9 mouse cellular contexts compared by ENCODE assay signal in genomic region chr2:19301251-19301650, GRCm38 (mm10).
DNase-seq lines count a peak whose midpoint lies in the region; ATAC-seq and TF ChIP-seq lines count a peak whose summit lies in the region.
"Had no signal": no experiment of that assay in that cellular context is flagged by ENCODE, and none has a peak within 500 bp of the region (broad histone marks: within the 10 kb centered on the region; RNA-seq: fewer than 3 reads in every experiment).

No protein-coding gene starts in this region.

- H3K4me3 ChIP-seq in heart, embryonic 12.5 days, result no peak overlapping the region
- H3K4me3 ChIP-seq in heart, embryonic 10.5 days, result no peak overlapping the region
- no peak overlapping the region for H3K4me3 ChIP-seq in lung, postnatal 0 days (ENCODE audit: low read depth, low read length)
- no peak overlapping the region for H3K4me3 ChIP-seq in midbrain, embryonic 14.5 days (replicated peaks; ENCODE audit: low read depth, low read length)
- H3K4me3 ChIP-seq: hindbrain, embryonic 10.5 days had no signal

- 14% methylated on average over 6 of the region's 6 CpGs for WGBS in heart, embryonic 12.5 days
- 13% methylated on average over 6 of the region's 6 CpGs for WGBS in heart, embryonic 10.5 days
- 2% methylated on average over 6 of the region's 6 CpGs for WGBS in lung, postnatal 0 days
- WGBS in midbrain, embryonic 14.5 days, result 25% methylated on average over 6 of the region's 6 CpGs

- H3K4me1 ChIP-seq in heart, embryonic 12.5 days (replicated peaks), result no peaks in the 10 kb centered on the region
- 0 out of 2 replicates have a peak, but pooled peaks cover 4% of the 10 kb centered on the region for H3K4me1 ChIP-seq in heart, embryonic 10.5 days
- 0 out of 2 replicates have a peak, but pooled peaks cover 5% of the 10 kb centered on the region for H3K4me1 ChIP-seq in lung, postnatal 0 days (ENCODE audit: insufficient read depth, low read depth, low read length)
- H3K4me1 ChIP-seq in midbrain, embryonic 14.5 days (ENCODE audit: control insufficient read depth, insufficient read depth, low read length), result no peaks in the 10 kb centered on the region

- no peaks in the 10 kb centered on the region for H3K27me3 ChIP-seq in heart, embryonic 12.5 days (replicated peaks)
- no peaks in the 10 kb centered on the region for H3K27me3 ChIP-seq in heart, embryonic 10.5 days (ENCODE audit: insufficient read depth, poor library complexity, severe bottlenecking)
- no peaks in the 10 kb centered on the region for H3K27me3 ChIP-seq in lung, postnatal 0 days (replicated peaks; ENCODE audit: insufficient read depth, low read length)
- H3K27me3 ChIP-seq in splenic B cell, adult 2 months (ENCODE audit: control insufficient read depth, insufficient read depth, low read length, poor library complexity, severe bottlenecking), result no peaks in the 10 kb centered on the region
- no peaks in the 10 kb centered on the region for H3K27me3 ChIP-seq in midbrain, embryonic 14.5 days (ENCODE audit: control insufficient read depth, insufficient read depth, low read length)

- no peaks in the 10 kb centered on the region for H3K36me3 ChIP-seq in heart, embryonic 12.5 days
- no peaks in the 10 kb centered on the region for H3K36me3 ChIP-seq in heart, embryonic 10.5 days
- no peaks in the 10 kb centered on the region for H3K36me3 ChIP-seq in lung, postnatal 0 days (ENCODE audit: insufficient read depth, low read length)
- no peaks in the 10 kb centered on the region; the same call in 1 of the 2 replicates for H3K36me3 ChIP-seq in splenic B cell, adult 2 months (ENCODE audit: control insufficient read depth, insufficient read depth, low read length, poor library complexity, severe bottlenecking)
- H3K36me3 ChIP-seq in midbrain, embryonic 14.5 days (ENCODE audit: control insufficient read depth, insufficient read depth, low read length), result no peaks in the 10 kb centered on the region
- H3K36me3 ChIP-seq: hindbrain, embryonic 10.5 days had no signal

- TF ChIP-seq CTCF in lung, postnatal 0 days (IDR thresholded peaks at IDR 0.05), result no peak

- no peak for ATAC-seq in heart, embryonic 12.5 days (ENCODE audit: insufficient number of reproducible peaks, low FRiP score)
- ATAC-seq in lung, postnatal 0 days, result peak; percentile 77
- no peak for ATAC-seq in midbrain, embryonic 14.5 days (ENCODE audit: low FRiP score, low TSS enrichment)

- no peak for DNase-seq in heart, embryonic 10.5 days (ENCODE audit: low spot score)
- DNase-seq in R1 (ENCODE audit: low read depth, low spot score), result peak; percentile 70
- peak; percentile 59 for DNase-seq in lung, postnatal 0 days (ENCODE audit: low spot score)
- DNase-seq in splenic B cell, adult 2 months (ENCODE audit: low read depth, low spot score), result peak; percentile 58
- no peak for DNase-seq in gastrocnemius, adult 8-10 months (ENCODE audit: low spot score in 2 of 2)
- no peak for DNase-seq in left cerebral cortex, adult 18-20 months (ENCODE audit: low spot score in 2 of 2)
- no peak for DNase-seq in midbrain, embryonic 14.5 days

- TF ChIP-seq EP300 in lung, postnatal 0 days (IDR thresholded peaks at IDR 0.05), result no peak

- H3K27ac ChIP-seq in heart, embryonic 12.5 days (ENCODE audit: poor library complexity, severe bottlenecking), result no peak overlapping the region
- H3K27ac ChIP-seq in heart, embryonic 10.5 days, result no peak overlapping the region
- 0 out of 2 replicates have a peak overlapping the region, but pooled peaks have one; percentile 1 for H3K27ac ChIP-seq in lung, postnatal 0 days (ENCODE audit: low read length)
- H3K27ac ChIP-seq in midbrain, embryonic 14.5 days (replicated peaks; ENCODE audit: low read depth, low read length), result no peak overlapping the region
- H3K27ac ChIP-seq: hindbrain, embryonic 10.5 days had no signal

- H3K4me2 ChIP-seq in heart, embryonic 12.5 days, result peak overlapping the region; percentile 10; the same call in 1 of the 2 replicates
- peak overlapping the region; percentile 27 for H3K4me2 ChIP-seq in lung, postnatal 0 days (replicated peaks; ENCODE audit: low read depth, low read length)
- H3K4me2 ChIP-seq in midbrain, embryonic 14.5 days (ENCODE audit: low read length), result no peak overlapping the region

- no peak overlapping the region for H3K9ac ChIP-seq in heart, embryonic 12.5 days
- no peak overlapping the region for H3K9ac ChIP-seq in lung, postnatal 0 days (replicated peaks; ENCODE audit: low read depth)
- H3K9ac ChIP-seq in midbrain, embryonic 14.5 days (replicated peaks; ENCODE audit: low read length), result no peak overlapping the region

- H3K9me3 ChIP-seq in heart, embryonic 12.5 days (replicated peaks), result no peaks in the 10 kb centered on the region
- no peaks in the 10 kb centered on the region for H3K9me3 ChIP-seq in heart, embryonic 10.5 days
- H3K9me3 ChIP-seq in lung, postnatal 0 days (ENCODE audit: low read length), result no peaks in the 10 kb centered on the region
- no peaks in the 10 kb centered on the region for H3K9me3 ChIP-seq in midbrain, embryonic 14.5 days (ENCODE audit: control insufficient read depth, low read length)
- H3K9me3 ChIP-seq: hindbrain, embryonic 10.5 days had no signal

Comparison
In these comparisons a context has a peak if more than half of its experiments do, and no peak if none do; other contexts are left out.
1. DNase-seq: peak in R1 (single experiment), lung, postnatal 0 days (single experiment) and splenic B cell, adult 2 months (single experiment); none in heart, embryonic 10.5 days (single experiment), gastrocnemius, adult 8-10 months (0 of 2), left cerebral cortex, adult 18-20 months (0 of 2) and midbrain, embryonic 14.5 days (single experiment).